Mouse (Mus musculus) small intestine, adult 2 months (tissue): ENCODE data around the gene Fli1.

Experiments used
- CTCF ChIP-seq: fragments of 200-500 bp; IDR thresholded peaks from 2 replicates; pipeline ENCODE4 v1.5.1; 2012; ENCODE audit warnings: low read depth, mild to moderate bottlenecking, control low read depth, inconsistent platforms, low read length, moderate library complexity, mixed read lengths; ENCODE audit not compliant: insufficient replicate concordance, insufficient read length; ENCODE audit errors: extremely low read depth
- POLR2A ChIP-seq: fragments of 200-500 bp; IDR thresholded peaks from 2 replicates; pipeline ENCODE4 v1.6.1; 2012; ENCODE audit warnings: low read depth, mild to moderate bottlenecking, control low read depth, inconsistent platforms, low read length, moderate library complexity

GRCm38 (mm10) chr9:32573638-32574037, 31.0 kb upstream of the Fli1 start:
- TF ChIP-seq POLR2A (no peak), CTCF (no peak)
